Mouse (Mus musculus): ENCODE measurements at regions not wholly inside any gene's neighbourhood (a gene's known extent, or its start where the extent isn't known, plus 50 kb on each side); places are given as distances from the start of the nearest gene placed in this dataset.

DNA sequence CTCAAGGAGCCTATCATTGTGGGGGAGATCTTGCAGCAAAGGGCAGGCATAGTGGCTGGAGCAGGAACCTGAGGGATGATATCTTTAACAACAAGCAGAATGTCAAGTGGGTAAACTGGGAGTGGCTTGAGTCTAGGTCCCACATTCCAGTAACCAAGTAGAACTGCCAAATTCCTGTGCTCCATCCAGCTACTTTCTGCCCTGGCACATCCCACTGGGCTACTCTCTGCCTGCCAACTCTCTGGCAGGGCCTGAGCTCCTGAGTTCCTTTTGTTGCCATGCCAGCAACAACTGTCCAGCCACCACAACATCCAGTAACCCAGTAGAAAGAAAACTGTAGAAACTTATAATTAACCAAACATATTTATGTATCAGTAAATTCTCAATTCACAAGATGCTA, 1088.8 kb upstream of the Tenm4 start:
- CTCF ChIA-PET, result no interaction called here

DNA sequence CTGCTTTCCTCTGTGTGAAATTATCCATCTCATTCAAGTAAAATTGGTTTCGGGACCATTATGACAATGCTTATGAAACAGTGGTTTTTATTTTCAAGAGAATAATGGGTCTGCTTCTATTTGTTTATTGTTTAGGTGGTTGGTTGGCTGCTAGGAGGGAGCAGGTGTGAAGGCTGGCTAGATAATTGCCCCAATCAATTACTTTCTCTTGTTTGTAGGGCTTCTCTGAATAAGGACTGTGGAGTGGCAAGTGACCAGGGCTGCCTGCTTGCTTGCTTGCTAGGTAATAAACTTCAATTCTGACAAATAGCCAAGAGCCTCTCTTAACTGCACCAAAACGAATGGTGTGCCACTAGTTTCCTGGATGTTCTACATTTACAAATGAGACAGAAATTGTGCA, 1086.7 kb upstream of the Tenm4 start:
- CTCF ChIA-PET, result no interaction called here

DNA sequence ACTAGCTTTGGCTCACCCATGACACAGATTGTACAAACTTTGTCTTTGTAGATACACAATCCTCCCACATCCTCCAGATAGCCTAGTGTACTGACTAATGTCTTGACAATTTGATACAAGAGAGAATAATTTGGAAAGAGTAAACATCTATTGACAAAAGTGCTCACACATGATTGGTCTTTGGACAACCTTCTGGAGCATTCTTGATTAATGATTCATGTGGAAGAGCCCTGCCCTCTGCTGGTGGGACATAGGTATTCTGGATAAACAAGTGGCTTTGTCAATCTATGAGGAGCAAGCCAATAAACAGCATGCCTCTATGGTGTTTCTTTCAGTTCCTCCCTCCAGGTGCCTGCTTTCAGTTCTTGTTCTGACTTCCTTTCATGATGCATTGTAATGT, 1079.7 kb upstream of the Tenm4 start:
- CTCF ChIA-PET, result no interaction called here

DNA sequence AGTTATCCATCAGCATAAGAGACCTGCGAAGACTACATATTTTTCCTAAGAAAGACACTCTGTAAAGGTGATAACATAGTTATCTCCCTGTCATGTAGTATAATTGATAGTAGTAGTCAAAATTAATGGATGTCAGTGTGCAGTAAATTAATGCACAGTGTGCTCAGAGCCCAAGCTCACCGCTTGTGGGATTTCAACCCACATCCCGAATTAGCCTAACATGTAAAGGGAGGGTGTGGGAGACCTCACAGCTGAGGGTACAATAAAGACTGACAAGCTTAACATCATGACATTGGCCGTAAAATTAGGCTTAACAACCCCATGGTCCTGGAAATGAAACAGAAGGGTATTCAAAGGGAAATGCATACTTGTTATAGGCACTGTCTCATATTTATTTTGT, 1042.0 kb upstream of the Tenm4 start:
- CTCF ChIA-PET, result no interaction called here

DNA sequence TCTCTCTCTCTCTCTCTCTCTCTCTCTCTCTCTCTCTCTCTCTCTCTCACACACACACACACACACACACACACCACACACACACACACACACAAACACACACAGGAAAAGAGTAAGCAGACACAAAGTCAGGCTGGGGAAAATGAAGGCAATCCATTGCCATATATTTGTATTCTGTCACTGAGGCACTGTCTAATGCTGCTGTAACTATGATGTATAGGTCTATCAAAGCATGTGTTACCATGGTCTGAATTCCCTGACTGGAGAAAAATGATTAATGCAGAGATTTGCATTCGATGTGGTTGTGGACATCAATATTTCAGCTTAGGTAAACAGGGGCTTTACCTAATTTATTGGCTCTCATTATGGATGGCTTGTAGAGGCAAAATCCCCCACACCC, 1038.0 kb upstream of the Tenm4 start:
- CTCF ChIA-PET, result no interaction called here

DNA sequence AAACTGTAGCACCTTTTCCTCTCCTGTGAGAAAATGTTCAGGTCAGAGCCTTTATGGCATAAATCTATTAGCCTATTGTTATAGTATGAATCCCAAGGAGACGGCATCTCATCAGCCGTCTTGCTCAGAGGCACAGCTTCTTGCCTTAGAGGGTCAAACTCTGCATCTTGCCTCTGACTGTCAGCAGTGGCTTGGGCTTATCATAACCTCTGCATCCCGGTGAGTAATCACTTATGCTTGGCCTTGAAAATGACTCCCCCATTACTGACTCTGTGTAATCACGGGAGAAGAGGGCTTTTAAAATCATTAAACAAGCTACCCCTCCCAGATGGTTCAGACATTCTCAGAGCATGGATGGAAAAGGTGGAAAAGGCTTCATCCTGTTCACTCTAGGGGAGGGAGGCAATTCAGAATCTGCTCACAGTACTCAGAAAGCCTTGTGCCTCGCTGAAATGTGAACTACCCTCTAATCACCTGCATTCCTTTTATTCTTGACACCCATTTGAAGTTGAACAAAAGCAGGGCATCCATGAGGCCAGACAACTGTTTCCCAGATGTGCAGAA, 1036.9 kb upstream of the Tenm4 start:
- CTCF ChIA-PET, result no interaction called here

DNA sequence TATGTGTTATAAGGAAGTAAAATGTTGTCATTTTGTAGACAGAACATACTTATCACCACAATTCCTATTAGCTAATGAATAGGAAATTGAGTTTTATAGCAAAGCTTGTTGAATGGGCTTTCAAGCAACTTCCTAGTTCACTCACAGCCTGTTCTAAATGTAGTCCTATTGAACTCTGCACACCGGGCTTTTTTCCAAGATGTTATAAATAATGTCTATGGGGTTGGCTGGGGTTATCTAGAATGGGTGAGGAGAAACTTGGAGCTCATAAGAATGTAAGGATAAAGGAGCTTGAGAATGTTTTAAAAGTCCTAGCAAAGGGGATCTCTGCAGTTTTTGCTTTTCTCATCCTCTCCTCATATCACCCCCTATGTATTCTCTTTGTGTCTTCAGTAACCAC, 1029.3 kb upstream of the Tenm4 start:
- CTCF ChIA-PET, result no interaction called here

DNA sequence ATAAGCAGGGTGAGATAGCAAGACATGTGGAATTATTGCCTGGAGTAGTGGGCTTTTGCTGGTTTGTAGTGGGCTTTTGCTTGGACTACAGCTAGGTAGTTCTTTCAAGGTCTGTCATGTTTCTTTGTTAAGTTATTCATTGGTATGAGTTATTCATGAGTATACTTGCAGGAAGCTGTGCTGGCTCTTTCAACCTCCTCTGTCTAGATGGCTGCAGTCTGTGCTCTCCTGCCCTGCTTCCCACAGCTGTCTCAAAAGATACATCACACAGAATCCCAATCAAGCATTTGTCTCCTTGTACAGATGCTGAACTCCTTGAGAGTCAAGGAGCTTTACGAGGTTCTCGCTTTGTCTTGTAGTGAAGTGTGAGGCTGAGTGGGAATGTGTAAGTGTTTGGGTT, 1028.0 kb upstream of the Tenm4 start:
- CTCF ChIA-PET, result interaction anchor here (0.6 to 0.7 kb wide), 2 partner anchors 17 to 918 kb away, joined by 3 to 4 read pairs; no protein-coding TSS in a partner anchor

Measured in spleen, embryonic (tissue).